Mouse (Mus musculus) T-helper 17 cell (primary cell): ENCODE measurements around the gene Slc25a53.

Experiments
- in situ Hi-C, 2 experiments: fragments of 300-600 bp; cut with MboI, MseI; formaldehyde crosslinking; loops; 1 replicate in 1 of 2; 2 replicates in 1 of 2; pipeline ENCODE4 v1.15.1; 2025; ENCODE audit warnings: high pct_unique_total_duplicates in 2 of 2

Gene Slc25a53

DNA sequence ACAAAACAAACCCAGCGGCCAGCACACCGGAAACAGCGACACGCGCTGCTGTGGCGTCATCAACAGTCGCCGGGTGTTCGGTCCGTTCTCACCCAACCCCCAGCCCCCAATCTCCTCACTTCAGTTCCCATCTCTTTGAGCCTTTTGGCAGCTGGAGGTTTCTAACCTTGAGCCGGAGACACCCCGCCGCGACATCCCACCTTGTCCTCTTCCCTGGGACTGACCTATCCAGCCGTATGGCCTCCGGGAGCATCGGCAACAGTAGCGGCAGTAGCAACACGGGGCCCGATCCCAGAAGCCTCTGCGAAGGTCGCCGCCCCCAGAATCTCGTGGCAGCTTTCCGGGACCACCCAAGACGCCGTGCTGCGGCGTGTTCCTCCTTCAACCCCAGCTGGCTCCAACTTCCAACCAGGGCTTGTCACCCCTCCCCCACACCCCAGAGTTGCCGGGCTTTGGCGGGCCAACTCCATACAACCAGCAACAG, at the start of gene Slc25a53:
Gene Slc25a53, minus strand, starts transcription at position 303 of the 484 bp plus-strand sequence.
- in situ Hi-C loops: loop anchor here in 1 of 2 experiments (10.0 kb wide), 1 partner anchor 293 kb away; the partner anchor contains the start of gene Morf4l2

DNA sequence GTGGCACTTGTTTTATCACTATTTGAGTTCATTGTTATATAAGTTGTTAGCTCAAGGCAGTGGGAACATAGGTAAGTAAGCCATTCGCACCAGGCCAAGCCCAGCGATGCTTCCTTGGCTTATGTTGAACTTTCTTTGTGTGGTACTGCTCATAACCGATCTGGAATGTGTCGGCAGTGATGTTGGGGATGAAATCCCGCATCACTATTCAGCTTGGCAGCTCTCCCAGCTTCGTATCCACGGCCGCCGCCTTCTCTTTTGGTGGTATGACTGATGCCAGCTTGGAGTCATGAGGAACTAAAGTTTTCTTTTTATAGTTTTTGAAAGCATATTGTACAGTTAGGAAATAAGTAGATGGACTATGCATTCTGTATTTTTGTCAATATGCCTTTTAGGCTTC, 25.1 kb upstream of the Slc25a53 start:
- in situ Hi-C loops: no loop called here

DNA sequence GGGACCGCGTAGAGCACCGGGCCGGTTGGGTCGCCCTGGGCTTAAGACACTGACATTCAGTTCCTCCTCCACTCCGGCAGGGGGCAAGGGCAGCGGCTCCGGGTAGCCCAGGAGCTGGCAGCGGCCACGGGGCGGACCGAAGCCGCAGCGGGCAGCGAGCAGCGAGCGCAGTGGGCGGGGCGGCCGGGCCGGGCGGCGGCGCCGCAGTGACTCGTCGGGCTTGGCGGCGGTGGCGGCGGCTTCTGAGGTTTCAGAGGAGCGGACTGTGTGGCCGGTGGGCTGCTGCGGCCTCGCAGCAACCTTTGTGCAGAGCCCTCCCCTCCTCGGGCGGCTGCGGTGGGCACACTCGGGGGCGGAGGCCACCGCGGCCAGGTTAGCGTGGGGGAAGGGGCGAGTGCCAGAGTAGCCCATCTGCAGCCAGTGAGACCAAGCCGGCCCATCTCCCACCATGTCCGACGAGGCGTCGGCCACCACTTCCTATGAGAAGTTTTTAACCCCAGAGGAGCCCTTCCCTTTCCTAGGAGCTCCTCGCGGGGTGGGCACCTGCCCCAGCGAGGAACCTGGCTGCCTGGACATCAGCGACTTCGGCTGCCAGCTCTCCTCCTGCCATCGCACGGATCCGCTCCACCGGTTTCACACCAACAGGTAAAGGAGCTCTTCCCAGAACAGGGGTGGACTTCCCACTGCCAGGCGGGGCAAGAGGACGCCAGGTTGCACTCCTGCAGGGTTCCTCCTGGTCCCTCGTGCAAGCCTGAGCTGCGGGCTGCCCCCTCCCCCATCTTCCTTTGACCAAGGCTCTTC, 11.5 kb upstream of the Slc25a53 start, which contains the start of gene Fam199x:
Gene Fam199x, plus strand, starts transcription at position 170 of the 801 bp plus-strand sequence.
- in situ Hi-C loops: no loop called here

DNA sequence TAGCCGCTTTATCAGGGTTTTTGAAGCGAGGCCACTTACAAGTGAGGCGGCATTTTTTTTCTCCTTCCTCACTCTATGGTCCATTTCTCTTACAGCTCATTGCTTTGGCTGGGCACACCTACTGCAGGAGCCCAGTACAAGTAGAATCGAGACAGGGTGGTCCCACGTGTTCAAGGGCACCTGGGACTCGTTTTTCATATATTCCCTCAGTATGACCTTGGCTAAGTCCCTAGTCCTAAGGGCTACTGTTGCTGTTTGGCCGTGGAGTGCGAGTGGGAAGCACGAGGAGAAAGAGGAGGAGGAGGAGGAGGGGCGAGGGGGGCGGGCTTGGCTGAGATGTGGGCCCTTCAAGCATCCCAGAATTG, 10.9 kb upstream of the Slc25a53 start:
- in situ Hi-C loops: no loop called here

DNA sequence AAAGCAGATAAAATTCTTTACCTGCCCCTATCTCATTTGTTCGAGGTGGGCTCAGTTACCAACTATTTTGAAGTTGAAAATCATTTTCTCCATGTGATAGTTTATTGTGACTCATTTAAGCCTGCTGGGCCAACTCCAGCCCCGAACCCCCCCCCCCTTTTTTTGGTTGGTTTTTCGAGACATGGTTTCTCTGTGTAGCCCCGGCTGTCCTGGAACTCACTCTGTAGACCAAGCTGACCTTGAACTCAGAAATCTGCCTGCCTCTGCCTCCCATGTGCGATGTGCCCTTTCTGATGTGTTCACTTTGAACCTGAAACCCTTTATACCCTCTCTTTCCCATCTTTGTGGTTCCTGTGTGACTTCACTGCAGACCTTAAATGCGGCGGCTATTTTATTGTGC, 400 bp upstream of the Slc25a53 start:
- in situ Hi-C loops: loop anchor here in 1 of 2 experiments (10.0 kb wide), 1 partner anchor 294 kb away; the partner anchor contains the start of gene Morf4l2

DNA sequence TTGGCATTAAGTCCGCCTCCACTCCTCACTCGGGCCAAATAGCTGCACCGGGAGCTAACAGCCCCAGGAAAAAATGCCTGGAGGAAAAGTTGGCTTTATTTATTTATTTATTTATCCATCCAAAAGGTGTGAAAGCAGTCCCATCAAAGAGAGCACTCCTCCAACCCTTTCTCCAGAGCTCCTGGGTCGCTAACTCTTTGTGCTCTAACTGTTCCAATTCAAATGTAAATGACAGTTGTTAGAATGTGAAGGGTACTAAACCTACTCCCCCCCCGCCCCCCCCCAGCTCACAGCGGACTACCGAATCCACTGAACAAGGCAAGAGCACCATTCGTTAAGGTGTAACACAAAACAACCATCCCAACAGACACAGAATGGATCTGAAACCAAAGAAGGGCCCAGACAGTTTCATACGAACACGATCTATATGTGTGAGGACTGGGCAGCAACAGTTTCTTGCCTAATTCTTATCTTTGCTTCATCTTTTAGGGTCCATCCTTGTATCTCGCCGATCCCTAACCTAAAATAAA, 567 bp downstream of the Slc25a53 start:
- in situ Hi-C loops: loop anchor here in 1 of 2 experiments (10.0 kb wide), 1 partner anchor 293 kb away; the partner anchor contains the start of gene Morf4l2

DNA sequence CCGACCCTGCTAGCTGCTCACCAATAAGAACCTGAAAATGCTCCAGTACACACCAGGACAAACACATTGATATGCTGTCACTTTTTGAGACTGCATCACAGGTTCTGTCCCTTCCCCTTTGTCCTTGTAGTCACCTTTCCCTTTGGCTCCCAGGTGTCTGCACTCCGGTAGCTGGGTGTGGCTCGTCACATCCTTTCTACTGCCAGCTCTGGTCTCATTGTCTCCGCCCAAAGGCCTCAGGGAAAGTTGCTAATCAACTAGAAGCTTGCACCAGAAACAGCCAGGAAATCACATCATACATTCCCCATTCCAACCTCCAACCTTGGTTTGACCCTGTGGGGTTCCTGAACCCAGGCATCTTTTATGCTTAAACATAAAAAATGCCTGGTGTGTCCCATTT, 3.8 kb downstream of the Slc25a53 start:
- in situ Hi-C loops: loop anchor here in 1 of 2 experiments (10.0 kb wide), 1 partner anchor 290 kb away; the partner anchor contains the start of gene Morf4l2

DNA sequence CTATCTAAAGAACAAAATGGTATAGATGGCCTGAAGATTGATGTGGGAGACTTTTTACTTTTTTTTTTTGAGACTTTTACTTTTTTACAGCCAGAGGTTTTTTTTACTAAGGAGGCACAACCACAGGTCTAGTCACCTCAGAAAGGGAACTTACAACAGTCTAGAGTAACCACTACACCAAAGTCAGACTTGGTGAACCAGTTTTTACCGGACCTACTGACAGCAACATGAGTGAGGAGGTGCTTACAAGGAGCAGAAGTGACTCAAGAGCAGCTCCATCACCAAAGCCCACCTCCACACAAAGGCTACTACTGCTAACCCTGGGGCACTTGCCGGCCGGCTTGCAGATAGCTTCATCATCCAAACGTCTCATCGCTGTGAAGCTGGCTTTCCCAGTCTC, 6.4 kb downstream of the Slc25a53 start:
- in situ Hi-C loops: loop anchor here in 1 of 2 experiments (10.0 kb wide), 1 partner anchor 287 kb away; the partner anchor contains the start of gene Morf4l2

DNA sequence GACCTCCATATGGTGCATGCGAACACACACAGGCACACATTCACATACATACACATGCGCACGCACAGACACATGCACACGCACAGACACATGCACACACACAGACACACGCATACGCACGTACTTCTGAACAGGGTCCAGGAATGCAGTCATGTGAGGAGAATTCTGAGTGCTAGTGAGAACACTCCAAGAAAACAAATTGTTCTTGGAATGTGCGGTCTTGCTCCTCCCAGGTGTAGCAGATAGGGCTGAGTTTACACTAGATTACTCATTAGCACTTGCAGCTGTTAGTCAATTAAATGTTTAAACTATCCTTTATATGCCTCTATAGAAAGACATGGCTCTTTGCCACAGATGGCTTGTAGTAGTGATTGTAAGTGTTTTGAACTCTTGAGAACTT, 7.2 kb downstream of the Slc25a53 start:
- in situ Hi-C loops: loop anchor here in 1 of 2 experiments (10.0 kb wide), 1 partner anchor 286 kb away; the partner anchor contains the start of gene Morf4l2

DNA sequence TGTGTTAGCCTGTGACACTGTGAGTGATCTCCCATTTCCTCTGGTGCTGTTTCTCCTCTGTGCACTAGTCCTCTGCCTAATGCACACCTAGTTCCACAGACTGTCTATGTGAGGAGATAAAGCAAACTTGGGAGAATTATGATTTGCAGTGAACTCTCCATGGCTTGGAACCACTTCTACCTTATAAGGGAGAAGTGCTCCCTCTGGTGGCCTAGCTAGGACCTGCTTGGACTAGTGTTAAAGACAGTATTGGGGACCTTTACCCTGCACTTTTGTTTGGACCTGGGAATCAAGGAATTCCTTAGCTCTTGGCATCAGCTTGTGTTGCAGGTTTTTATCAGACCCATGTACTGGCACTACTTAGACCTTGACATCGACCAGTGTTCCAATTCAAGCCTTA, 18.8 kb downstream of the Slc25a53 start:
- in situ Hi-C loops: loop anchor here in 1 of 2 experiments (10.0 kb wide), 2 partner anchors 275 to 415 kb away; partner anchors contain the start of gene Morf4l2

DNA sequence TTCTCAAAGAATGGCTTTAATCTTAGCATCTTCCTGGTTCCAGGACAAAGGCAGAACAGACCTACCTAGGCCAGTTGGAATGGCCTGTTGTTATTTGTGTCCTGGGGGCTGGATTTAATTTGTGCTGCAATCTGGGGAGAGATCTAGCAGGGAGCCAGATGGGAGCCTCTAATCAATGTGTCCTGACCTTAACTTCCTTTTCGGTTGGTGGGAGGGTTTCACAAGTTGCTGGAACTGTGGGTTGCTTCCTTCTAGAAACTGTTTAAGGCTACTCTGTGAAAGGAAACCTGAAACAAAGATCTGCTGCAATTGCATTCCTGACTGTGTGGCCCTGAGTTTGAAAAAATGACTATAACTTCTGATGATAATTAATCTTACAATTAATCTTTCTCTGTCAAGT, 20.4 kb downstream of the Slc25a53 start:
- in situ Hi-C loops: loop anchor here in 1 of 2 experiments (10.0 kb wide), 2 partner anchors 273 to 413 kb away; partner anchors contain the start of gene Morf4l2

DNA sequence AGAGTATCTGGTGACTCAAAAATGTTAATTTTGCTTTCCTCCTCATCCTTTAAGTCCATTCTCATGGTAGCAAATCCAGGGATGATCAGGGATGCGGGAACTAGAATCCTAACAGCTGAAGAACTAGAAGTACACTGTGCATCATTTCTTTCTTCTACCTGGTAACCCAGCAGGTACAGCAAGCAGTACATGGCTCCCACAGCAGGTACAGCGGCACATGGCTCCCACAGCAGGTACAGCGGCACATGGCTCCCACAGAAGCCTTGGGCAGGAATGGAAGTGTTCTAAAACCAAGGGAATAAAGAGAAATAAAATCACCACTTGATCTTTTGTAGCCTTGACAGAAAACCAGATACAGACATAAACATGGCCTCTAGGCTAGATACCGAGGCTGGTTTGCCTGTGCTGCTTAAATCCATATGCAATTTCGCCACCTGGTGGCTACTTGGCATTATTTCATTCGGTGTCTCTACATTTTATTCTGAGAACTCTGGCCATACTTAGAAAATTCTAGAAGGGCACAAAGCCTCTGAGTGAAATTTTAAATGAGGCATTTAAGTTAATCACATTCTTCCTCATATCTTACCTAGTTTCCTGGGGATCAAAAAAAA, 22.9 kb downstream of the Slc25a53 start:
- in situ Hi-C loops: loop anchor here in 1 of 2 experiments (10.0 kb wide), 2 partner anchors 270 to 410 kb away; partner anchors contain the start of gene Morf4l2

DNA sequence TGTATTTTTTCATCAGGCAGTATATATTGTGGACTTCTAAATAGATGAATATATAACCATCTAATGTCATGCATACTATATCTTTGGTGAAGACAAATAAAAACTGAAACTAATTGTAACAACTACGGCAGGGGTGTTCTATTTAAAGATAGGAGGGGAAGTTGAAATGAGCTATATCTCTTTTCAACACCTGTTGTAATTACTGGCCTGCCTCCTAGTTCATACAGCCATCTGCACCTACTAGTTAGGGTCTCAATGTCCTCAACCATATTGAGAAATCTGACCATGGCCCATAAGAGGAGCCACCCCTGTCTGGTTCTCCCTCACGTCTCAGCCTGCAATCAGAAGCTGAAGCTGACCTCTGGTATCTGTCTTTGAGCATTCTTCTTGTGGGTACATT, 41.8 kb downstream of the Slc25a53 start:
- in situ Hi-C loops: no loop called here

DNA sequence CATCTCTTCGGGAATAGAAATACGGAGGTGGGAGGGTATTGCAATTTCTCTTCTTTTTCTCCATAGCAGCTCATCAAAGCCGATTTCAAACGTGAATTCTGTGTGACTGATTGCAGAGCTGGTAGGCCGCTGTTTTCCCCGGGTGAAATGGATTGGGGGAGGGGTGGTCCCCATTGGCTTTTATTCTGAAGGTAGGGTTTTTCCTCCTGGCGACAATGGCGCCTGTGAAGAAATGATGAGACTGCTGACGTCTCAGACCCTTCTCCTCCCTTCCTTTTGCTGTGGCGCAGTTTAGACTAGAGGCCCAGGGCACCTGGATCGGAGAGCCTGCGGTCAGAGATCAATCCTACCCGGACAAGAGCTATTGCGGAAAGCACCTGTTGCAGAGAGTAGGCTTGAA, 44.5 kb downstream of the Slc25a53 start:
- in situ Hi-C loops: no loop called here

DNA sequence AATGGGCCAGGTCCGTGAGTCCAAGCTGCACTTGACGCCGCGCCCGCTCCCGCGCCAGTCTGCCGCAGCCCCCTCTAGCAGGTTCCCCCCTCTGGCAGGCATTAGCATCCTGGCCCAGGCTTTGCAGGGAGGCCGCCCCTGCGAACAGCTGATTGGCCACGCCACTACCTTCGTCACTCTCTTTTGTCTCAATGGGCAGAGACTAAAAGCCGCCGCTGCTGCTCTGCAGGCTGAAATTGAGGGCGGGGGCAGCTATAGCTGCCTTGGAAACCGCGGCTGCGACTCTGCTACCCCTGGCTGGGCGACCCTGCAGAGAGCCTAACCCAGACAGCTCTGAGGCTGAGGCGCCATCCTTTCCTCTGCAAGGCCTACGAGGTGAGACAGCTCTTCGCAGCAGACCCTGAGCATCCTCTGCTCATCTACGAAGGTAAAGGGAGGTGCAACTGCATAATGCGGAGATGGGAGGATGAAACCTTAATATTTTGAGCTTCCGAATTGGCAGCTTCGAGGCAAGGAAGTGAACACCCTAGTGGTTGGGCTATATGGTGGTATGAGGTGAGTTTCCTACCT, 45.0 kb downstream of the Slc25a53 start, which contains the start of gene Zcchc18:
Gene Zcchc18, plus strand, starts transcription at position 178 of the 570 bp plus-strand sequence.
- in situ Hi-C loops: no loop called here

DNA sequence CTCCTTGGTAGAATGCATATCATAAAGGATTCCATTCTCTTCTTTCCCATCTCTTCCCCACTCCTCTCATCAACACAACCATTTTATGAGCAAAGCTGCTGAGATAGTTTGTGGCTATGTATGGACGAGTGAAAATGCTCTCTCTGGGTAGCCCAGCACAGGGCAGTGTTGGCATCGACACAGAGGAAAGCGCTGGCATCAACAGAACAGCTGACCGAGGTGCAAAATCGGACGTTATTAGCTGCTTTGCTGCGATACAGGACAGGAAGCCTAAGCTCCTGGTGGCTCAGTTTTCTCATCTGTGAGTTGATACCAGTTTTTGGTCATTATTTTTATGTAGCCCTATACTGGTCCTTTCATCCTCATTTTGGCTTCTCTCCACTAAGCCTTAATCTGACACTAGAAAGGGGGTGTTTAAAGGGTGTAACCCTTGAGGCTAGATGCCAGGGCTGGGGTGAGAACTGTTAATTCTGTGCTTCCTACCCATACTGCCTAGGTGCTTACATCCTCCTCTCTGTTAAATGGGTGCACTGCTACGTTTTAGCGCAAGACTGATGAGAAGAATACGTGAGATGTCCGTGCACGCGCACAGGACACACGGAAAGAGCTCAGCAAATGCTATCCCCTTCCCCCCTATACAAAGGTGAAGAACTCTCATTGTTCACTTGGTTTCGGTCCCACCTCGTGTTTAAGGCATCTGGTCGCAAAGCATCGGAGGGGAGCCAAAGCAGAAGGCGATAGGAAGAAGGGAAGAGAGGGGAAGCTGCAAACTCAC, 45.7 kb downstream of the Slc25a53 start:
- in situ Hi-C loops: no loop called here

DNA sequence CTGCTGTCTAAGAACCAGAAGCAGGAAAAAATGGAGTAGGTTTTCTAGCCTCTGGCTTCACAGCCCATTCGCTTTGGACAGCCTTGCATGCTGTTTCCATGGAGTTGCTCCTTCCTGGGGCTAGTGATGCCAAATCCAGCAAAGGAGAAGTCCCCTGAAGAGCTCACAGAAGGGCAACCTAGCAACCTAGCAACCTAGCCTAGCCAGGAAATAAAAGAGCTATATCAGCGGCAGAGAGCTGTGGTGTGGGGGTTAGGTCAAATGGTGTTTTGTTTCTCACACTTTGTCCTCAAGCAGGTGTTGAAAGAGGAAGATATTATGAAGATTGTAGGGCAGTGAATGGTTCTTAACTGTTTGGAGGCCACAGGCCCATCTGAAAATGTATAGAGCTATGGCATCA, 46.8 kb downstream of the Slc25a53 start:
- in situ Hi-C loops: no loop called here

DNA sequence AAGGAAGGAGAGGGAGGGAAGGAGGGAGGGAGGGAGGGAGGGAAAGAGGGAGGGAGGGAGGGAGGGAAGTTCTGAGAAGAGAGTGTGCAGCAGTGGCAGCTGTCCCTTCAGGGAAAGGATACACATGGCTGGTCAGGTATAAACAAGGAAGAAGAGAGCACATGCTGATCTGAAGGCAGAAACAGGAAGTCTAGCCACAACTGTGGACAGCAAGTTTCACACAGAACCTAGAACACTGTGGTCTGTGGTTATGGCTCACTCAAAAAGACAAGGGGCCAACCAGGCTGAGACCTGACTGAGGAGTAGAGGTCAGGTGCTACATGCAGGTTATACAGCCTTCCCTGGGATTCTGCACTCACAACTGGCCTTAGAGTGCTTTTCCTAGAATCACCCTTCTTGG, 52.1 kb downstream of the Slc25a53 start:
- in situ Hi-C loops: no loop called here

DNA sequence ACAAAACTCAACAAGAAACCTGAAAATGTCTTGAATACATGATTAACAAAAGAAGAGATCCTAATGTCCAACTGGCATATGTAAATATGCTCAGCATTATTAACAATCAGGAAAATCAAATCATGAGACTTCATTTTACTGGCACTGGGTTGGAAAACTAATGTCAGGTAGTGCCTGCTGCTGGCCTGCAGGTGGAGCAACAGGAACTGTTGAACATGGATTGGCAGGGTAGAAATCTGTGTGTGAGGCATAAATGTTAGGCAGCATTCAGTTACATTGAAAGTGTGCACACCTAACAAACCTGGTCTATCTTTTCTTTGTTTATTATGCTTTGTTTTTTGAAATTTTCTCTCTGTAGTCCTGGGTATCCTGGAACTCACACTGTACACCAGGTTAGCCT, 59.5 kb downstream of the Slc25a53 start:
- in situ Hi-C loops: no loop called here

DNA sequence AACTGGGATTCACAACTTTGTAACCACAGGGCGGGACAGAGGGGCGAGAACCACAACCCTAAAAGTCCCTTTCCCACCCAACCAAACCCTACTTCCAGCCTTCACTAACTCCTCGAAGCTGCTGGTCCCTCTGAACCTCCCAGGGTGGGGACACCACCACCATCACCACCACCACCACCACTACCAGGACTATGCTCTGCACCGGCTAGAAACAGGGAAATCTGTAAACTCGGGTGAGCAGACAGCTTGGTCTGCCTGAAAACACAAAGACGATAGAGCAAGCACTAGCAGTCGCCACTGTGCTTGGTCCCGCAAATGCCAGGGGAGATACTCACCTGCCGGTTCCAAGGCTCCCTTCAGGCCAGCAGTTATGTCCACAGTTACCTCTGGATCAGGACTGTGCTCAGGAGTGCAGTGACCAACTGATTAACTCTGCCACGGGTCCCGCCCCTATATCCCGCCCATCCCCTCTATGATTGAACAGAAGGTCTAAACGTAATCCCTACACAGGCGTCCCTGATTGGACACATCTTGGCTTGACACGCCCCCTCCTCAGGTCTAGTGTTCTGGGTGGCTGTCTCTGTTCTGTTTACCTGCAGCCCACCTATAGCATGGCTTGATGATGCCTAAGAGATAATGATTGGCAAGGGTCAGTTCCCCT, 61.5 kb downstream of the Slc25a53 start, which contains the start of the genes Tmsb15l and Tmsb15b1:
Gene Tmsb15l, minus strand, starts transcription at position 446 of the 661 bp plus-strand sequence.
Gene Tmsb15b1, minus strand, starts transcription at position 451 of the 661 bp plus-strand sequence.
- in situ Hi-C loops: no loop called here
